Mouse (Mus musculus): ENCODE results near the gene Prdx6.

- TF ChIP-seq CTCF (IDR thresholded peaks at IDR 0.05; ENCODE audit: extremely low read depth, insufficient read depth, low read length) (no peak), POLR2A (IDR thresholded peaks at IDR 0.05; ENCODE audit: extremely low read depth, insufficient read depth, low read length) (no peak)
Observed at GRCm38 (mm10) chr1:161264961-161265360, 13.9 kb upstream of the Prdx6 start.
